Mouse (Mus musculus): ENCODE results near the gene Fam19a5. TPM values are rescaled to one million over a fixed set of nuclear protein-coding genes. Genes with fewer than 3 reads are reported as not detected.

Gene Fam19a5
- polyA plus RNA-seq, 1 experiment from 2014 or later: 1.4 TPM

GRCm38 (mm10) chr15:87579861-87580260 is 35.8 kb downstream of the Fam19a5 start:
- H3K27ac ChIP-seq (ENCODE audit: low read depth, low read length): no peak overlapping the region
- no peak overlapping the region for H3K4me2 ChIP-seq (replicated peaks; ENCODE audit: low read depth)
- H3K9me3 ChIP-seq (ENCODE audit: control insufficient read depth): no peaks in the 10 kb centered on the region
- H3K4me1 ChIP-seq (replicated peaks; ENCODE audit: control insufficient read depth, insufficient read depth, low read length): no peaks in the 10 kb centered on the region
- H3K4me3 ChIP-seq (ENCODE audit: low read depth, low read length): no peak overlapping the region
- H3K9ac ChIP-seq (ENCODE audit: low read depth, low read length): no peak overlapping the region
- no peaks in the 10 kb centered on the region for H3K27me3 ChIP-seq (replicated peaks; ENCODE audit: control insufficient read depth, insufficient read depth, low read length)
- no peaks in the 10 kb centered on the region for H3K36me3 ChIP-seq (ENCODE audit: control insufficient read depth, insufficient read depth)
- WGBS: 87% methylated on average over 5 of the region's 5 CpGs
- no peak for TF ChIP-seq CTCF (IDR thresholded peaks at IDR 0.05; ENCODE audit: low read depth)
- no peak for ATAC-seq

- no peak for ATAC-seq
- TF ChIP-seq CTCF (IDR thresholded peaks at IDR 0.05; ENCODE audit: low read depth): no peak
- WGBS: 79% methylated on average over 26 of the region's 26 CpGs
These were observed 40.0 kb downstream of the Fam19a5 start for GRCm38 (mm10) chr15:87583921-87584621.

GRCm38 (mm10) chr15:87590975-87591374 is 46.9 kb downstream of the Fam19a5 start:
- Histone ChIP-seq H3K4me1 (replicated peaks; ENCODE audit: control insufficient read depth, insufficient read depth, low read length) (no peaks in the 10 kb centered on the region), H3K27ac (ENCODE audit: low read depth, low read length) (no peak overlapping the region), H3K9ac (ENCODE audit: low read depth, low read length) (no peak overlapping the region), H3K36me3 (ENCODE audit: control insufficient read depth, insufficient read depth) (no peaks in the 10 kb centered on the region), H3K4me2 (replicated peaks; ENCODE audit: low read depth) (no peak overlapping the region), H3K4me3 (ENCODE audit: low read depth, low read length) (no peak overlapping the region), H3K27me3 (replicated peaks; ENCODE audit: control insufficient read depth, insufficient read depth, low read length) (no peaks in the 10 kb centered on the region), H3K9me3 (ENCODE audit: control insufficient read depth) (no peaks in the 10 kb centered on the region)
- WGBS: 86% methylated on average over 10 of the region's 10 CpGs
- no peak for ATAC-seq
- TF ChIP-seq CTCF (IDR thresholded peaks at IDR 0.05; ENCODE audit: low read depth): no peak

More at GRCm38 (mm10) chr15:87583921-87584621, 40.0 kb downstream of the Fam19a5 start:
- Histone ChIP-seq H3K27ac (ENCODE audit: low read depth, low read length) (no peak overlapping the region), H3K4me2 (replicated peaks; ENCODE audit: low read depth) (no peak overlapping the region), H3K4me3 (ENCODE audit: low read depth, low read length) (no peak overlapping the region), H3K36me3 (ENCODE audit: control insufficient read depth, insufficient read depth) (no peaks in the 10 kb centered on the region), H3K9ac (ENCODE audit: low read depth, low read length) (no peak overlapping the region), H3K9me3 (ENCODE audit: control insufficient read depth) (no peaks in the 10 kb centered on the region), H3K27me3 (replicated peaks; ENCODE audit: control insufficient read depth, insufficient read depth, low read length) (no peaks in the 10 kb centered on the region), H3K4me1 (replicated peaks; ENCODE audit: control insufficient read depth, insufficient read depth, low read length) (no peaks in the 10 kb centered on the region)

GRCm38 (mm10) chr15:87596731-87597130 is 52.6 kb downstream of the Fam19a5 start:
- Histone ChIP-seq H3K9ac (ENCODE audit: low read depth, low read length) (no peak overlapping the region), H3K27ac (ENCODE audit: low read depth, low read length) (no peak overlapping the region), H3K4me3 (ENCODE audit: low read depth, low read length) (no peak overlapping the region), H3K9me3 (ENCODE audit: control insufficient read depth) (no peaks in the 10 kb centered on the region), H3K36me3 (ENCODE audit: control insufficient read depth, insufficient read depth) (no peaks in the 10 kb centered on the region), H3K27me3 (replicated peaks; ENCODE audit: control insufficient read depth, insufficient read depth, low read length) (no peaks in the 10 kb centered on the region), H3K4me2 (replicated peaks; ENCODE audit: low read depth) (no peak overlapping the region), H3K4me1 (replicated peaks; ENCODE audit: control insufficient read depth, insufficient read depth, low read length) (no peaks in the 10 kb centered on the region)
- no peak for ATAC-seq
- WGBS: 89% methylated on average over 8 of the region's 8 CpGs
- no peak for TF ChIP-seq CTCF (IDR thresholded peaks at IDR 0.05; ENCODE audit: low read depth)

- no peaks in the 10 kb centered on the region for H3K4me1 ChIP-seq (replicated peaks; ENCODE audit: control insufficient read depth, insufficient read depth, low read length)
- H3K9me3 ChIP-seq (ENCODE audit: control insufficient read depth): no peaks in the 10 kb centered on the region
- H3K4me3 ChIP-seq (ENCODE audit: low read depth, low read length): no peak overlapping the region
- no peak overlapping the region for H3K4me2 ChIP-seq (replicated peaks; ENCODE audit: low read depth)
- no peaks in the 10 kb centered on the region for H3K27me3 ChIP-seq (replicated peaks; ENCODE audit: control insufficient read depth, insufficient read depth, low read length)
- no peaks in the 10 kb centered on the region for H3K36me3 ChIP-seq (ENCODE audit: control insufficient read depth, insufficient read depth)
- H3K9ac ChIP-seq (ENCODE audit: low read depth, low read length): no peak overlapping the region
- no peak for TF ChIP-seq CTCF (IDR thresholded peaks at IDR 0.05; ENCODE audit: low read depth)
- WGBS: 49% methylated on average over 4 of the region's 4 CpGs
- no peak for ATAC-seq
- no peak overlapping the region for H3K27ac ChIP-seq (ENCODE audit: low read depth, low read length)
These were observed 53.0 kb downstream of the Fam19a5 start for GRCm38 (mm10) chr15:87597149-87597548.

- H3K9me3 ChIP-seq (ENCODE audit: control insufficient read depth): no peaks in the 10 kb centered on the region
- no peak overlapping the region for H3K27ac ChIP-seq (ENCODE audit: low read depth, low read length)
- H3K4me2 ChIP-seq (replicated peaks; ENCODE audit: low read depth): no peak overlapping the region
- no peak for TF ChIP-seq CTCF (IDR thresholded peaks at IDR 0.05; ENCODE audit: low read depth)
- H3K27me3 ChIP-seq (replicated peaks; ENCODE audit: control insufficient read depth, insufficient read depth, low read length): no peaks in the 10 kb centered on the region
- H3K4me1 ChIP-seq (replicated peaks; ENCODE audit: control insufficient read depth, insufficient read depth, low read length): no peaks in the 10 kb centered on the region
- no peak overlapping the region for H3K4me3 ChIP-seq (ENCODE audit: low read depth, low read length)
- no peaks in the 10 kb centered on the region for H3K36me3 ChIP-seq (ENCODE audit: control insufficient read depth, insufficient read depth)
- WGBS: 89% methylated on average over 4 of the region's 4 CpGs
- no peak for ATAC-seq
- no peak overlapping the region for H3K9ac ChIP-seq (ENCODE audit: low read depth, low read length)
These were observed 53.7 kb downstream of the Fam19a5 start for GRCm38 (mm10) chr15:87597766-87598165.

Data from intestine, postnatal 0 days (tissue).